Mouse (Mus musculus) cortical plate, adult 2 months (tissue): ENCODE results near the gene Tas2r119.

Source experiments
- CTCF ChIP-seq: fragments of 200-500 bp; IDR thresholded peaks from 2 replicates; pipeline ENCODE4 v1.5.1; 2011; ENCODE audit warnings: mild to moderate bottlenecking, control low read depth, low read length; ENCODE audit not compliant: insufficient read depth; ENCODE audit errors: extremely low read depth
- POLR2A ChIP-seq: fragments of 200-500 bp; IDR thresholded peaks from 2 replicates; pipeline ENCODE4 v1.6.1; 2011; ENCODE audit warnings: mild to moderate bottlenecking, low read length, control low read depth; ENCODE audit not compliant: insufficient read depth; ENCODE audit errors: extremely low read depth

DNA sequence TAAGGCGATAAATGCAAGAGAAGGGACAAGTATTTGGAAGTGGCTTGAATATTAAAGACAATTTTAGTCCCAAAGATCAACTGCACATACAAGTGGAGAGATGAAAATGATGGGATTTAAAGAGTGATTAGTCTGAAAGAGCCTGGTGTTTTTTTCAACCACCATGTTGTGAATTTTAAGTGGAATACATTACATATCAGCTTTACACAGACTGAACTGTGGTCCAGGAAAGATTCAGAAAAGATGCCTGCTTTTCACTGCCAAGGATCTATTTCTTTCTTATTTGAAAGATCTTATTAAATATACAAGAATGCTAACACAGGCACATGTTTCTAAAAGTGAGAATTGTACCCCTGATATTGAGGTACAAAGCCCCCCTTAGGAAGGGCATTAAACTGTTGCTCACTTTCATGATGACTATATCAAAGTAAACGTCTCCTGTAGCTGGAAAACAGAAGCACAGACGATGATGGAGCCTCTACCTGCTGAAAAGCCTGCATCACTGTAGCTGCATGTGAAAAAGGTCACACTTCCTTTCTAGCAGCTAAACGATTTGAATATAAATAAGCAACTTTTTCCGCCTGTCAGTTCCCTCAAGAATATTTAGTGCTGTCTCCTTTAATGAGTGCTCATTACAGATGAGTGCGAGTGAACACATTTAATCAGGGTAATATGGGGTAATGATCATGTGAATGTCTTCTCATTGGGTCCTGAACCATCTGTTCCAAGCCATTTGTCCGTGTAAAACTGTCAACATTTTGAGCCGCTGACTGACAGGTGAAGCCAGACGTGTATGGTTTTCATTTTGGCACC is 4.7 kb upstream of the Tas2r119 start:
- TF ChIP-seq CTCF: no peak
- no peak for TF ChIP-seq POLR2A
